Mouse (Mus musculus): ENCODE results near the gene Atg13.

The Atg13 gene

DNA sequence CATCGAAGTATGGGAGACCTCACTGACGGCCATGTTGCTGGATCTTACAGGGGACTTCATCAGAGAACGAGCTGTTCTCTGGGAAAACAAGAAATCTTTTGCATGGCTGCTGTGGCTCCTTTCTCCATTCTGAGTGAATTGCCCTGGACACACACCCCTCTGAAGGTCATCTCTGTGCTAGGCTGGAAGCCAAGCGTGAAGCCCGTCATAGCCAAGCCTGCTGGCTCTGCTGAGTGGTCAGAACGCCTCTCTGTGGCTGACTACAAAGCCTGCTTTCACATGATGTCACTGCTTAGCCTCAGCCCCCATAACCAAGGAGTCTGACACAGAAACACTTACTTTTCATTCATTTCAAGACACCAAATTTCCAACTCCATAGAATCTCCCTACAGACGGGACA is 20.9 kb downstream of the Atg13 start:
- DNase-seq = peak; percentile 97

DNA sequence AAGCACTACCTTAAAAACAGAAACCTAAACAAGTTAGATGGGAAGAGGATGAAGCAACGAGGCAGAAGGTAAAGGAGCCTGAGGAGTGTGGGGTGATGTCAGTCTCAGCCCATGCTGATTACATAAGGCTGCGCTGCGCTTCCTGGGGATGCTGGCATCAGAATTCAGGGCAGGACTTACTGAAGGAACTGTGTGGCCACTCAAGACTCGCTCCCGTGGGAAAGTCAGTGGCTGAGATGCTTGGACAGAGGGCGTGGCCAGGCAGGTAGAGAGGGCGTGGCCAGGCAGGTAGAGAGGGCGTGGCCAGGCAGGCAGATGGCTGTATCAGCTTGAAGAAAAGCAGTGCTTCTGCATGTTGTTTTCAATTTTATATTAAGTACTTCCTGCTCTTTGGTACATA is 26.5 kb downstream of the Atg13 start:
- peak; percentile 84 for DNase-seq

DNA sequence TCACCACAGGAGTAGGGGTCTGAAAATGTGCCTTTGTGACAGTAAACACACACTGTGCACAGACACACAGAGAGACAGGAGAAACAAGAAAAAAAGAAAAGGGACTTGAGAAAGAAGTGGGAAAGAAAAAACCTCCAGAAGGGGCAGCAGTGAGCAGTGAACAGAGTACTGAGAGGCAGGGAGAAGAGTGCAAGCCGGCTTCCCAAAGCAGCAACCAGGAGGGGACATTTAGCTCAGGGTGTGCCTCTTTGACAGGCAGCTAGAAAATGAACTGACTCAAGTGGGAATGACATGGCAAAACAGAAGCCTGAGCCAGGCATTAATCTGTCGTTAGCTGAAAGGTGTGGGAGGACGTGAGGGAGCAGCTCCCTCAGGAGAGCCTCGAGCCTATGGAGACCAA is 27.5 kb downstream of the Atg13 start:
- peak; percentile 91 for DNase-seq

DNA sequence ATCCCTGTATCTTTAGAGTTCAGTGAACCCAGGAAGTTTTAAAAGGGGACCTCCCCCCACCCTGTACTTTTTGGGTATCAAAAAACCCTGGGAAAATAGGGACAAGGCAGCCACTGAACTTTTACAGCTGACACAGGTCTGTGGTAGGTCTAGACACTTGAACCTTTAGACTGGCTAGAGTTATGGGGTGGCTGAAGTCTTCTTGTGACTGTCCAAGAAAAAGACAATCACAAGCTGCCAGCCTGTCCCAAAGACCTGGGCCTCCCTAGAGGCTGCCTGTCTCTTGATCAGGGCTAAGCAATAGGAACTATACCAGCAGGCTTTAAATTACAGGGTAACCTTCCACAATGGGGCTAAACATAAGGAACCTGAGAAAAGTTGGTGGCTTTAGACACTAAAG is 33.4 kb downstream of the Atg13 start:
- no peak for DNase-seq

DNA sequence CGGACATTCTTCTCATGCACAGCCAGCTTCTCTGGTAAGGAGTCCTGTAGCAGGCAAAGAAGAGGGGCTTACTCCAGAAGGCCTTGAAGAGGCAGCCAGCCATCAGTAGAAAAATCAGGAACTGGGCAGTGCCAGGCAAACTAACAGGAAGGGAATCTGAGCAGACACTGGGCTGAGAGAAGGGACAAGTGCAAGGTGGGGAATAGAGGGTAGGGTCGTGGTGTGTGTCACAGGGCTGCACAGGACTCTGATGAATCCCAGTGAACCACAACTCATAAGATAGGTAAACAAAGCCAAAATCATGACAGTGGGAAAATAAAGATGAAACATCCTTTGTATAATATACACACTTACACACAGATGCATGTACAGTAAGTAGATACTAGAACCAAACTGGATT is 34.0 kb downstream of the Atg13 start:
- no peak for DNase-seq

DNA sequence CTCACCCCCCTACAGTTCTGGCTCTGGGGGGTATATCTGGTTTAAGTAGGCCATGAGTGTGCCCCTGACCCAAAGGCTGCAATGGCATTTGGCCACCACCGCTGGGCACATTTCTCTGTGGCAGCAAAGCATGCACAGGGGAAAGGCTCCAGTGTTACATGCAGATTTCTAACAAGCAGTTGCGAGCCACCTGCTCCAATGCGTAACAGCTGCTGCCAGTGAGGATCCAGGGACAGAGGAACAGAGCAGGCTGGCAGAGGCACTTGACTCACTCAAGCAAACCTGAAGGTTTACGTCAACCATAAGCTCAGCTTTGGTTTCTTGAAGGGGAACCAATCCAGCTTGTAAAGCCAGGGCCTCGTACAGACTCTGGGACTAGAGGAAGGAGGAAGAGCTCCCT is 35.5 kb downstream of the Atg13 start:
- no peak for DNase-seq

DNA sequence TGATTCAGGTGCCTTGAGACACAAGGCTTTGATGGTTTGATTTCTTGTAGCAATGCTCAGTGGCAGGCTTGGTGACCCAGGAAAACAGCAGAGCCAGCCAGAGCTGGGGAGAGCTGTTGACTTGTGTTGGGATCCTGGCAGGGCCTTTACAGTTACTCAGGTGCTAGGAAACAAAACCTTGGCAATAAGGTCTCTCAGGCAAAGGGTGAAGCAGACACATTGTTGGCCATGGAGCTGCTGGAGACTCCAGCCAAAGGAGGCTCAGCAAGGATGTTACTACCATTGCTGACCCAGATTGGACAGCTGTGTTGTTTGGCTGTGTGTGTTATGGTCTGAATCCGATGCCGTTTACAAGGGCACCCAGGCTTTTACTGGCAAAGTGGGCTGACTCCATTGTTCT is 36.8 kb downstream of the Atg13 start:
- DNase-seq = peak; percentile 93

DNA sequence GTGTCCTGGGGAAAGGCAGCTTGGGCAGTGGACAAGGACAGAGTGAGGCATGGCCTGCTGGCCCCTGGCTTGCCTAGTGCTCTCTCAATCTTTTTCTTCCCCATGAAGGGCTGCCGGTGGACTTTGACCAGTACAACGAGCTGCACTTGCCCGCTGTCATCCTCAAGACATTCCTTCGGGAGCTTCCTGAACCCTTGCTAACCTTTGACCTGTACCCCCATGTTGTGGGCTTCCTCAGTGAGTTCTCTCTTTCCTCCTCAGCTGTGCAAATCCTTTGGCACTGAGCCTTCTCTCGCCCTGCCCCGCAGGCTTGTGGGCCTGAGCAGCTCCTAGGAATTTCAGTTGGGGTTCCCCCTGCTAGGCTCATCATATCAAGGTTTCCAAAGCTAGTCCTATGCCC is 40.3 kb downstream of the Atg13 start:
- DNase-seq = no peak

DNA sequence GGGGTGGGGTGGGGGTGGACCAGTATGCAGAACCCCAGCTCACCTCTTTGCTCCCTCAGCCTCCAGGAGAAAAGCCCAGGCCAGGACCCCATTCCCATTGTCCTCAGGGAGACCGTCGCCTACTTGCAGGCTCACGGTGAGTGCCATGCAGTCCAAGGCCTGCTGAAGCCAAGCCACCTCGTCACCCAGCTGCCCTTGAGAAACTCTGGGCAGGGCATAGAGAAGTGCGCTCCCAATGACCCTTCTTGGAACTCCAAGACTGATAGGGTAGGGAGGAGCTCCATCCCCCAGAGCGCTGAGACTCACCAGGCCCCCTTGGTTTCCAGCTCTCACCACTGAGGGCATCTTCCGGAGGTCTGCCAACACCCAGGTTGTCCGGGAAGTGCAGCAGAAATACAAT is 41.0 kb downstream of the Atg13 start:
- DNase-seq = no peak

DNA sequence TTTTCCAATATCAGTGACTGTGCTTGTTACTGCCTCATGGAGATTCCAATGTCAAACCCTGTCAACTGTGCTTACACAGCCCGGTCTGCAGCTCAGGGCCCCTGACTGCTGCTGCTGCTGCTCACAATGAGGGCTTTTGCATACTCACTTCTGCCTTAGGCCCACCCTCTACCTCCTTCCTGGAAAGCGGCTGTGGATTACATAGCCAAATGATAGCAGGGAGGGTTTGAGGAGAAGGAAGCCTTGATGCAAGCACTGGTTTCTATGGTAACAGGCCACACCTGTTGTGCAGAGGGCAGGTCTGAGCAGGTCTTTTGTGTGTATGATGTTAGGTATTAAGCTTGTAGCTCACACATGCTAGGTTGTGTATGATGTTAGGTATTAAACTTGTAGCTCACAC is 42.6 kb downstream of the Atg13 start:
- no peak for DNase-seq

DNA sequence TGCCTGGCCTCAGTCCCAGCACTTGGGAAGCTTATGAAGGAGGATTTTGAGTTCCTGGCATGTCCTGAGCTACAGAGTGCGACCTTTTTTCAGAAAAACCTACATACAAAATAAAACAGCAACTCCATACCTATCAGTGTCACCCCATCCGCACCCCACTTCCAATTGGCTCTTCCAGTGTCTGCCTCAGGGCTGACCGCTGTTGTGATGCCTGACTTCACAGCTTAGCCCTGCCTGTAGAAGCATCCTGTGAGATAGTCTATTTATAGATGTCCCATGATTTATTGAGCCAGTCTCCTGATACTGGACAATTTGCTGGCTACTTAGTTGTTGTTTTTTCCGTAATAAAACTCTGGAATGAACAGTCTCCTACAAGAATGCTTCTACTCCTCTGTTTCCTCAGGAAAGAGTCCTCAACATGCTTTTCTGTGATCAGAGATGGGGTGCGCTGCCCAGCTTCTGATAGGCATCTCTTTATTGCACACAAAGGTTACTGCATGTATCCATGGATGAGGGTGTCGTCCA is 43.9 kb downstream of the Atg13 start:
- peak; percentile 94 for DNase-seq

DNA sequence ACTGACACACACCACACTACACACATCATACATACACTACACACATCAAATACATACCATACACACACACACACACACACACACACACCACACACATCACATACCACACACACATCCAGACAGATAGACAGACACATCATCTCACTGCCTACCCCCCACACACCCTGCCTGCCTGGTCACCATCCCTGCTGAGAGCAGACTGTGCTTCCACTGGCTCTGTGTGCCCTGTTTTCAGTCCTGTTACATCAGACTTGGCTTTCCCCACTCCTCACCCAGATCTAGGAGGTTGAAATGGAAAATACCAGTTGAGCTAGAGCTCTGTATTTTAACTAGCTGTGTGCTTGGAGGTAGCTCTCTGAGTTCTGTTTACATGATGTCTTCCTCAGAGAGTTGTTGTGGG is 45.6 kb downstream of the Atg13 start:
- no peak for DNase-seq

DNA sequence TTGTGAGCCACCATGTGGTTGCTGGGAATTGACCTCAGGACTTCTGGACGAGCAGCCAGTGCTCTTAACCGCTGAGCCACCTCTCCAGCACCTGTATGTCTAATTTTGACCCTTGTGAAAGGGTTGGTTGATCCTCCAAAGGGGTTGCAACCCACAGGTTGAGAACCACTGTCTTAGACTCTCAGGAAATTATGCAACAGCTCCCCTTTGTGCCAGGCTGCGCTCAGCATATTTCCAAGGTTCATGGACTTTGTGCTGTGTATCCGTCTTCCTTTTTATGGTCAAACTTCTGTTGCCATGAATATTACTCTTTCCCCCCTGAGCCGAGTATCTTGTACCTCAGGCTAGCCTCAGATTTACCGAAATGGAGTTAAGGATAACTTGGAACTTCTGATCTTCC is 49.4 kb downstream of the Atg13 start:
- no peak for DNase-seq

DNA sequence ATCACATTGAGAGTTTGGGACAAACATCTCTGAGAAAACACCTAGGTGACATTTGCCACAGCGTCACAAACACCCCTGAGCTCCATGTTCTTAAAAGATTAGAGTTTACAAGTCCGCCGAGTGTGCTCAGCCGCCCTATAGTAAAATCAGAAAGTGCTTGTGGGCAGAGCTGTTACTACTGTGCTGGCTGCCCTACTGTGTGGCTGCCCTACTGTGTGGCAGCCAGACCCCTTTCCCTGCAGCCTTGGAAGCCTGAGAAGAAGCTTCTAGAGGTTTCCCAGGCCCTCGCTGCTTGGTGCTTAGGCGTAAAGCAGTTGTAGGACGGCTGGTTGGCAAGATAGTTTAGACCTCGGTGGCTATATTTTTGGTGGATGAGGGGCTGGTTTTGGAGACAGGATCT is 50.7 kb downstream of the Atg13 start:
- DNase-seq = no peak

DNA sequence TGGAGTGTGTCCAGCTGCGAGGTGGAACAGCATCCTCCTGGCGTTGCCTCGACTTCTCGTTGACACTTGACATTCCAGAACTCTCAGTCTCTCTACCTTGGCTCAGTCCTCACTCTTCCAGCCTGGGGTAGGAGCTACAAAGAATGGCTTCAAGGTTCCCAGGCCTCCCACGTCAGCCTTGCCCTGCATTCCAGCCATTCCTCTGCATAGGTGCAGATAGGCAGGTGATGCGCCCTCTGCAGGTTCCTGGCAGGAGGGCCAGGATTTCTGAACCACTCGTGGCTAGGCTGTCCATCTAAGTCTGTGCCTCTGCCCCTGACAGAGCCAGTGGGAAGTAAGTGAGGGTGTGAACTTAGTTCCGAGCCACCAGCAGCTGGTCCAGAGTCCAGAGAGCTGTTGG is 53.6 kb downstream of the Atg13 start:
- DNase-seq = no peak

DNA sequence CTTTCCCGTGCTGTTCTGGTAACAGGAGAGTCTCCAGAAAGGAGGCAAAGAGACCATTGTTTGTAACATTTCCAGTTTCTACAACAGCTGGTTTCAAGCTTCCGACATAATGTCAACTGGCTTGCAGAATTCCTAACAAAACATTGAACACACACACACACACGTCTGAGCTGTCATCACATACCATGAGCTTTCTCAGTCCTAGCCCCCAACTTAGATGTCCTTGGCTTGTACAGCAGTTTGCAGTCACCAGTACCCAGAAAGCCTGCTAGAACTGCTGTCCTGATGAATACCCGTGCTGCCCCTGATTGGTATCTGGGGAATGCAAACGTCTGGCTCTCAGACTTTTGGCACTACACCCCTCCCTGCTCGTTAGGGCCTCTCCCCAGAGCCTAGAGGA is 54.5 kb downstream of the Atg13 start:
- DNase-seq = no peak

DNA sequence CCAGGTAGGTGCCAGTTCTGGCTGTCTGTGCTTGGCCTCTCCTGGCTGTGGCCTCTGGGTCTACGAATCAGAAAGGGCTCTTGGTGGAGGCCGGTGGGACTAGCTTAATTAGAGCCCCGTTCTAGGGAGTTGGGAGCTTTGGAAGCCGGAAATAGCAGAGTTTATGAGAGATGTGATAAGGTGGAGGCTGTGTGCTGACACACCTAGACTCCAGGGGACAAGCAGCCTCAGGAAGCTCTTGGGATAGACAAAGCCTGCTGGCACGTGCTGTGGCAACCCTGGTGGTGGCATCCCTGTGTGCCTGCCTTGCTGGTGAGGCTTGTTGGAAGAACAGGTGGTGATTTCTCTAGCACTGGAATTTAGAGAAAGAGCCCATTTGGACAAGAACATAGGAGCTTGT is 55.0 kb downstream of the Atg13 start:
- no peak for DNase-seq

DNA sequence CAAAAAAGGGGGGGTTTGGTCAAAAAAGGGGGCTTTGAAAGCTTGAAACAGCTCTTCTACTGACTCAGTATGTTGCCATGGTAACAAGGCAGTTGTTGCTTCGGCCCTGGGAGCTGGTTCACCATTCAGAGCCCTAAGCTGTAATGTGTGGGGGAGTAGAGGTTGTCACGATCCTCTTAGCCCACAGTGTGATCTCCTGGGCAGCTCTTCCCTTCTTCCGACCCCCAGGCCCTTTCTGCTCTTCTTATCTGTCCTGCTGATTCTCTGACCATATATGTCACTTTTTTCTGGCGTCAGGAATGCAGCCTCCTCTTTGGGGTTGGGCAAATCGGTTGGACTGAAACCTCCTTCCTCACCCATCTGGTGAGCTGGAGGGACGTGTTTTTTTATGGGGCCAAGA is 57.5 kb downstream of the Atg13 start:
- DNase-seq = no peak

DNA sequence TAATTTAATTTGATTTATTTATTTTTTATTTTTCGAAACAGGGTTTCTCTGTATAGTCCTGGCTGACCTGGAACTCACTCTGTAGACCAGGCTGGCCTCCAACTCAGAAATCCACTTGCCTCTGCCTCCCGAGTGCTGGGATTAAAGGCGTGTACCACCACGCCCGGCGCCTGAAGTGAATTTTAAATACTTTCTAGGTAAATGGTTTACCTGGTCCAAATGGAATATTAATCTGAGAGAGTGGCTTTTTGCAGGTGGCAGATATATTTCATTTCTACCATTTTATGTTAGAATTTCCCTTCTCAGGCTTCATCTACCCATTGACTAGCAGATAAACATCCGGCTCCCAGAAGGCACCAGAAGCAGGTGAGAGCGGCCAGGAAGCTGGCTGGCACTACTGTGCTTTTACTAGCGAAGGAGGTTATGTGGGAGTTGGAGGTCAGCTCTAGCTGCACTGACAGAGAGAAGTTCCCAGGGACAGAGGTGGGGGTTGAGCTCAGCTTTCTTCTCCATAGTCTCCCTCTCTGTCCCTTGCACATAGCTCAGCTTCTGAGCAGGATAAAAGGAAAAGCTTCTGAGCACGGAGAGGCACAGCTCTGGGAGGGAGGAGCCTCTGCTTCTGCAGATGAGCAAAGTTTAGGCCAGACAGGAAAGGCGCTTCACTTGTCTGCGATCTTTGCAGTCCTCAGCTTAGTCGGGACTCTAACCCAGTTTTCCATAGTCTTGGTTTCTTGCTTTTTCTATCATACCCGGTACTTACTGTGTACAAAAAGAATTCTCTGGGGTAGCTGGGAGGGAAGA is 58.7 kb downstream of the Atg13 start:
- DNase-seq = peak; percentile 78

DNA sequence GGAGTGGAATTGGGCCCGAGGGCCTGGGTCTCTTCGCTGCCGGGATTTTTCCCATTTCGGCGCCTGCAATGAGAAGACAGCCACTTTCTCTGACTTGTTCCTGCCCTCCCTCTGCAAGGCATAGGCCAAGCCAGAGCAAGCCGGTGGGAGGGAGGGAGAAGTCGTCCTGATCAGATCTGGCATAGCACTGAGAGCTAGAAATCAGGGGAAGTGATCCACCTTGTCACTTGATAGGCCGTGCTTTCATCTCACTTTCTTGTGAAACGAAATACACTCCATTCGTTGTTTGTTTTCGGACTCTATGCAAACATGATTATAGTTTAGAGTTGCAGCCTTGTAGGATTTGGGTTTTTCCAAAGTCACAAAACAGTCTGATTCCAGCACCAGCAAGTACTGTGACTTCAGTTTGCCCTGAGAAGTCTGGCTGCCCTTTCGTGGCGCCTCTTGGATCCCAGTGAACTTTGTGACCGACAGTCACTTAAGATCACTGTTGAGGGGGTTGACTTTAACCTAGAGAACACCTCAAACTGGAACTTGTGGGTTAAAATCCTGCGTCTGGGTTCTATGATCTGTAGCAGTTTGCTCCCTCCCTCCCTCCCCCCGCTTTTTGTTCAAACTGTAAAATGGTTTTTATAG is 59.9 kb downstream of the Atg13 start:
- DNase-seq = no peak

DNA sequence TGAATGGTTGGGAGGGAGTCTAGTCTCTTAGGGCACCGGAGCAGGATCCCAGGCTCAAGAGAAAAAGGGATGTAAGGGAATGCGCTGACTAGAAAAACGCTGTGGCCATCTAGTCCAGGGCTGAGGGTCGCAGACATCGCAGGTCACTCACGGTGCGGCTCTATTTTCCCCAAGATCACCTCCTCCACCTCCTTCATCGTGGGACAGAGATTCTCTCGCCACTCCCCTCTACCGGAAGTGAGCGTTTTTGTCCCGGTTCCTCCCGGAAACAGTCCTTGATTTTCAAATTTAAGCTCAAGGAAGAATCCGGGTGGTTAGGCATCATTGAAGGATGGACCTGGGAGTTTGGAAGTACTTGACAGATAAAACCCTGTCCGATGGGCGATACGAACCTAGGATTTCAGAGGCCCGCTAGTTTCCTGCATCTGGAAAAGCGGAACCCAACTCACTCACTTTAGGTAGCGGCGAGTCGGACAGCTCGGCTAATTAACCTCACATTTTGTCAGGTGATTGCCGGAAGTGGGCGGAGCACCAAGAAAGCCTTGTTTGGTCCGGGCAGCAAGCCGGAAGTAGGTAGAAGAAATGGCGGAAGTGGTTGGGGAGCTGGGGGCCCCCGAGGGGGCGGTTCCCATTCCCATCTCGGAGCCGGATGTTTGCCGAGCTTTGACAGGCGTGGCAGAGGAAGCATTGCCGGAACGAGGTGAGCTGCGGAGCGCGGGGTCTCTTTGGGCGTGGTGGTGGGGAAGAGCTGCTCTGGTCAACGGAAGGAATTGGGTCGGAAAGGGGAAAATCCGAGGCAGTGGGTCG is 60.6 kb downstream of the Atg13 start, which contains the start of the genes Zfp408 and Arhgap1:
Gene Zfp408, minus strand, starts transcription at position 239 of the 807 bp plus-strand sequence.
Gene Arhgap1, plus strand, starts transcription at position 308 of the 807 bp plus-strand sequence.
- peak; percentile 99 for DNase-seq

DNA sequence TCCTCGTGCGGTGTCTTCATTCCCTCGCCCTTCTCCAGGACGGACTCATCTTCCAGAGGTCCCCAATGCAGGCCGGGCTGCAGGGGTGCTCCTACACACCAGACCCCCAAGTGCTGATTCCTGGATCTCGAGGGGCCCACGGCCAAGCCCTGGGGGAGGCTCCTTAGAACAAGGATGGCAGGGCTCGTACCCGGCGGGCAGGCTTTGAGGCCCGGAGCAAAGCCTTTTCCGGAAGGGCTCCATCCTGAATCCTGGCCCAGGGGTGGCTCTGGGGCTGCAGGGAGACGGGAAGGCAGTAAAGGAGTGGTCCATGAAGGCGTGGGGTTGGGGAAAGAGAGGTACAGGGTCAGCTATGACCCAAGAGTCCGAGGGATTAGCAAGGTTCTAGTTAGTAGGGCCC is 61.2 kb downstream of the Atg13 start:
- no peak for DNase-seq

DNA sequence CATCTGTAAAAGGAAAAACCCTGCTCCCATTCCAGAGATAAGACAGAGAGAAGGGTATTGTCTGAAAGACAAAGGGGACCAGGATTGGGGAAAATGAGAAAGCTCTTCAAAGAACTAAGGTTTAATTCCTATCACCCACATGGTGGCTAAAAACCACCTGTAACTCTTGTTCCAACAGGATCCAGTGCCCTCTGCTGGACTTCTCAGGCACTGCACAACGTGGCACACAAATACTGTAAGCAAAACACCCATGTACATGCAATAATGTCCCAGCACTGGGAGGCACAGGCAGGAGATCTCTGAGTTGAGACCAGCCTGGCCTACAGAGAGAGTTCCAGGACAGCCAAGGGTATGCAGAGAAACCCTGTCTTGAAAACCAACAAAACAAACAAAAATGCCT is 63.6 kb downstream of the Atg13 start:
- DNase-seq = no peak

DNA sequence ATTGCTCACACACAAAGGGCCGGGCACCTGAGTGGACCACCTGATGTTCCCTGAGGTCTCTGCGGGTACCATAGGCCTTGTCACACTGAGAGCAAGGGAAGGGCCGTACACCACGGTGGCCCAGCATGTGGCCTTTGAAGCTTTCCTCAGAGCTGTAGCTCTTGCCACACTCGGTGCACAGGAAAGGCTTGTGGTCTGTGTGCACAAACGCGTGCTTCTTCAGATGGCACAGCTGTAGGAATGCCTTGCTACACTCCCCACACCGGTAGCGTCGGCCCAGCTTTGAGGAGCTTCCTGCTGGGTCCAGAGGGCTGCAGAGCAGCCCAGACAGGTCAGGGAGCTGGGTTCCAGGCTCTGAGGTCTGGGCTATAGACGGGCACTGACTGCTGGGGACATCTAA is 64.6 kb downstream of the Atg13 start:
- DNase-seq = no peak

All from heart, adult 11 months (tissue).